Mouse (Mus musculus): ENCODE data around the gene Rpl37. TPM values are rescaled to one million over a fixed set of nuclear protein-coding genes. Genes with fewer than 3 reads are reported as not detected.
A peak's percentile ranks its signal among the peaks of the same experiment; 100 is the strongest.

Rpl37 gene
- polyA plus RNA-seq, 1 experiment, result 821 TPM

DNA sequence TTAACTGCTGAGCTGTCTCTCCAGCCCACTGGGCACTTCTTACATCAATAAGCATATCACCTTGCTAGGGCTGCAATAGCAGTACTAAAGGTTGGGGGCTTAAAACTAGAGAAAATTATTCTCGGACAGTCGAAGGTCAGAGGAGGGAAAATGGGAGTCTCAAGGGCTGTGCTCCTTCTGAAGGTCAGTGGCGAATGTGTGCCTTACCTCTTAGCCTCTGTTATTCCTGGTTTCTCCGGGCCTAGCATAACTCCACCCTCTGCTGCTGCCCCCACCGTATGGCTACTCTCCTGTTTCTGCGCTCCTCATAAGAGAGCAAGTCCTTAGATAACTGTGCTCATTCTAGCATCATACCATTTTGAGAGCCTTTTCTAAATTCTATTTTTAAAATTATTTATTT is 35.7 kb downstream of the Rpl37 start:
- Histone ChIP-seq H3K4me3 (ENCODE audit: insufficient read depth, low read depth, low read length) (no peak overlapping the region), H3K27me3 (replicated peaks; ENCODE audit: control insufficient read depth, insufficient read depth, low read length) (no peaks in the 10 kb centered on the region), H3K27ac (ENCODE audit: insufficient read depth, low read depth, low read length) (no peak overlapping the region), H3K36me3 (ENCODE audit: control insufficient read depth, insufficient read depth, low read length) (no peaks in the 10 kb centered on the region), H3K4me1 (ENCODE audit: control insufficient read depth, insufficient read depth, low read length) (0 out of 2 replicates have a peak, but pooled peaks cover 7% of the 10 kb centered on the region)
- TF ChIP-seq POLR2A (IDR thresholded peaks at IDR 0.05; ENCODE audit: low read depth, low read length) (no peak), CTCF (conservative IDR thresholded peaks at IDR 0.05; ENCODE audit: insufficient read depth, insufficient read length, low read depth, low read length) (no peak)
- DNase-seq, result no peak
- 89% methylated on average over 6 of the region's 6 CpGs for WGBS

GRCm38 (mm10) chr15:5154621-5155020 is 38.2 kb downstream of the Rpl37 start:
- no peak for TF ChIP-seq CTCF (conservative IDR thresholded peaks at IDR 0.05; ENCODE audit: insufficient read depth, insufficient read length, low read depth, low read length)
- TF ChIP-seq POLR2A (IDR thresholded peaks at IDR 0.05; ENCODE audit: low read depth, low read length), result no peak
- Histone ChIP-seq H3K27ac (ENCODE audit: insufficient read depth, low read depth, low read length) (no peak overlapping the region), H3K4me3 (ENCODE audit: insufficient read depth, low read depth, low read length) (no peak overlapping the region), H3K36me3 (ENCODE audit: control insufficient read depth, insufficient read depth, low read length) (no peaks in the 10 kb centered on the region), H3K27me3 (replicated peaks; ENCODE audit: control insufficient read depth, insufficient read depth, low read length) (no peaks in the 10 kb centered on the region), H3K4me1 (ENCODE audit: control insufficient read depth, insufficient read depth, low read length) (0 out of 2 replicates have a peak, but pooled peaks cover 7% of the 10 kb centered on the region)
- WGBS, result 36% methylated on average over 9 of the region's 9 CpGs
- peak; percentile 54 for DNase-seq

GRCm38 (mm10) chr15:5155093-5155492 is 38.6 kb downstream of the Rpl37 start:
- Histone ChIP-seq H3K36me3 (ENCODE audit: control insufficient read depth, insufficient read depth, low read length) (no peaks in the 10 kb centered on the region), H3K4me1 (ENCODE audit: control insufficient read depth, insufficient read depth, low read length) (0 out of 2 replicates have a peak, but pooled peaks cover 7% of the 10 kb centered on the region), H3K4me3 (ENCODE audit: insufficient read depth, low read depth, low read length) (no peak overlapping the region), H3K27me3 (replicated peaks; ENCODE audit: control insufficient read depth, insufficient read depth, low read length) (no peaks in the 10 kb centered on the region), H3K27ac (ENCODE audit: insufficient read depth, low read depth, low read length) (no peak overlapping the region)
- DNase-seq, result no peak
- TF ChIP-seq CTCF (conservative IDR thresholded peaks at IDR 0.05; ENCODE audit: insufficient read depth, insufficient read length, low read depth, low read length), result no peak
- TF ChIP-seq POLR2A (IDR thresholded peaks at IDR 0.05; ENCODE audit: low read depth, low read length), result no peak
- 50% methylated on average over 5 of the region's 5 CpGs for WGBS

GRCm38 (mm10) chr15:5156355-5156754 is 39.9 kb downstream of the Rpl37 start:
- H3K4me1 ChIP-seq (ENCODE audit: control insufficient read depth, insufficient read depth, low read length), result 0 out of 2 replicates have a peak, but pooled peaks cover 7% of the 10 kb centered on the region

GRCm38 (mm10) chr15:5157386-5157785 is 40.9 kb downstream of the Rpl37 start:
- TF ChIP-seq POLR2A (IDR thresholded peaks at IDR 0.05; ENCODE audit: low read depth, low read length) (no peak), CTCF (conservative IDR thresholded peaks at IDR 0.05; ENCODE audit: insufficient read depth, insufficient read length, low read depth, low read length) (no peak)
- 46% methylated on average over 1 of the region's 1 CpGs for WGBS
- Histone ChIP-seq H3K27ac (ENCODE audit: insufficient read depth, low read depth, low read length) (no peak overlapping the region), H3K36me3 (ENCODE audit: control insufficient read depth, insufficient read depth, low read length) (no peaks in the 10 kb centered on the region), H3K4me1 (ENCODE audit: control insufficient read depth, insufficient read depth, low read length) (0 out of 2 replicates have a peak, but pooled peaks cover 7% of the 10 kb centered on the region), H3K27me3 (replicated peaks; ENCODE audit: control insufficient read depth, insufficient read depth, low read length) (no peaks in the 10 kb centered on the region), H3K4me3 (ENCODE audit: insufficient read depth, low read depth, low read length) (no peak overlapping the region)
- no peak for DNase-seq

More at GRCm38 (mm10) chr15:5156355-5156754, 39.9 kb downstream of the Rpl37 start:
- DNase-seq, result no peak
- WGBS, result 66% methylated on average over 4 of the region's 4 CpGs
- TF ChIP-seq POLR2A (IDR thresholded peaks at IDR 0.05; ENCODE audit: low read depth, low read length) (no peak), CTCF (conservative IDR thresholded peaks at IDR 0.05; ENCODE audit: insufficient read depth, insufficient read length, low read depth, low read length) (no peak)
- H3K27ac ChIP-seq (ENCODE audit: insufficient read depth, low read depth, low read length), result no peak overlapping the region
- no peaks in the 10 kb centered on the region for H3K36me3 ChIP-seq (ENCODE audit: control insufficient read depth, insufficient read depth, low read length)
- no peaks in the 10 kb centered on the region for H3K27me3 ChIP-seq (replicated peaks; ENCODE audit: control insufficient read depth, insufficient read depth, low read length)
- no peak overlapping the region for H3K4me3 ChIP-seq (ENCODE audit: insufficient read depth, low read depth, low read length)

GRCm38 (mm10) chr15:5158827-5159226 is 42.4 kb downstream of the Rpl37 start:
- Histone ChIP-seq H3K27me3 (replicated peaks; ENCODE audit: control insufficient read depth, insufficient read depth, low read length) (no peaks in the 10 kb centered on the region), H3K27ac (ENCODE audit: insufficient read depth, low read depth, low read length) (no peak overlapping the region), H3K4me1 (ENCODE audit: control insufficient read depth, insufficient read depth, low read length) (0 out of 2 replicates have a peak, but pooled peaks cover 5% of the 10 kb centered on the region), H3K4me3 (ENCODE audit: insufficient read depth, low read depth, low read length) (no peak overlapping the region), H3K36me3 (ENCODE audit: control insufficient read depth, insufficient read depth, low read length) (peaks cover 2% of the 10 kb centered on the region; the same call in 1 of the 2 replicates)
- no peak for DNase-seq
- WGBS, result 46% methylated on average over 6 of the region's 6 CpGs
- TF ChIP-seq CTCF (conservative IDR thresholded peaks at IDR 0.05; ENCODE audit: insufficient read depth, insufficient read length, low read depth, low read length), result no peak
- TF ChIP-seq POLR2A (IDR thresholded peaks at IDR 0.05; ENCODE audit: low read depth, low read length), result no peak

DNA sequence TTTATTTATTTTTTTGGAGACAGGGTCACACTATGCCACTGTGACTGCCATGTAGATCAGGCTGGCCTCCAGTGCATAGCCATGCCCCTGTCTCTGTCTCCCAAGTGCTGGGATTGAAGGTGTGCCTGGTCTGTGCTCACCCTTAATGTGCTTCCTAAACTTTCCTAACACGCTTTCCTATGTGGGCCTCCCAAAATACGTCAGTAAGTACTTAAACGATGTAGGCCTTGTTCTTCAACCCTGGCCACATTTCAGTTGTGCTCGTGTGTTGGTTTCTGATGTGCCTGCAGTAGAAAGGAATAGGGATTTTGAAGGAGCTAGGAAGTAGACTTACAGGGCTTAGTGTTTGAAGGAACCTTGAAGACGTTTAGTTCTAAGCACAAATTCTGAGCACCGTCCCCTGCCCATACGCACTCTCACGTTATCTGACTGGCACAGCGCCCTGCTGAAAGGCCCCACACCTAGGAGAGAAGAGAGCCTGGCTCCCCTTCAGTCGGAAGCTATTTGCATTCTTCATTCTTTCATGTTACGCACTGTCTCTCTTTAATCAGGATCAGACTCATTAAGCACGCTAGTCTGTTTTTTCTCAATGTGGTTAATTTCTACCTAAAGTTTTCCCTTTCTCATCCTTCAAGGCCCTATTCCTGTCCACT is 48.8 kb downstream of the Rpl37 start:
- Histone ChIP-seq H3K4me3 (ENCODE audit: insufficient read depth, low read depth, low read length) (no peak overlapping the region), H3K4me1 (ENCODE audit: control insufficient read depth, insufficient read depth, low read length) (no peaks in the 10 kb centered on the region), H3K36me3 (ENCODE audit: control insufficient read depth, insufficient read depth, low read length) (peaks cover 4% of the 10 kb centered on the region; the same call in 1 of the 2 replicates), H3K27me3 (replicated peaks; ENCODE audit: control insufficient read depth, insufficient read depth, low read length) (no peaks in the 10 kb centered on the region), H3K27ac (ENCODE audit: insufficient read depth, low read depth, low read length) (no peak overlapping the region)
- no peak for TF ChIP-seq POLR2A (IDR thresholded peaks at IDR 0.05; ENCODE audit: low read depth, low read length)
- no peak for TF ChIP-seq CTCF (conservative IDR thresholded peaks at IDR 0.05; ENCODE audit: insufficient read depth, insufficient read length, low read depth, low read length)
- 76% methylated on average over 12 of the region's 12 CpGs for WGBS
- DNase-seq, result no peak

Other genes with a start within 250 kb of the Rpl37 start
- gene Mroh2b, start 217.9 kb upstream of the Rpl37 start, polyA plus RNA-seq (2012; rRNA removed), result 0.05 TPM in 2 replicates
- gene C7, start 52.9 kb upstream of the Rpl37 start, polyA plus RNA-seq (2012; rRNA removed), result 2.2 and 2.3 TPM in 2 replicates
- 1.9 and 2.6 TPM in 2 replicates for gene Card6, start 8.1 kb upstream of the Rpl37 start, polyA plus RNA-seq (2012; rRNA removed)
- 5.3 and 6.5 TPM in 2 replicates for gene Prkaa1, start 27.2 kb downstream of the Rpl37 start, polyA plus RNA-seq (2012; rRNA removed)
- gene Ttc33, start 68.9 kb downstream of the Rpl37 start, polyA plus RNA-seq (2012; rRNA removed), result 9.6 and 14.2 TPM in 2 replicates
- 5.6 and 5.7 TPM in 2 replicates for gene Ptger4, start 127.5 kb downstream of the Rpl37 start, polyA plus RNA-seq (2012; rRNA removed)

All from kidney, adult 2 months (tissue).